Mouse (Mus musculus) cerebellum, adult 2 months (tissue): Measurements from ENCODE around the gene Zfp36.

Experiments
- CTCF ChIP-seq: fragments of 200-500 bp; IDR thresholded peaks from 2 replicates; pipeline ENCODE4 v1.5.1; 2011; ENCODE audit warnings: low read depth, mild to moderate bottlenecking, control low read depth, low read length, moderate library complexity, borderline replicate concordance; ENCODE audit not compliant: insufficient read depth
- POLR2A ChIP-seq: fragments of 200-500 bp; IDR thresholded peaks from 2 replicates; pipeline ENCODE4 v1.6.1; 2011; ENCODE audit warnings: low read length, control low read depth, borderline replicate concordance; ENCODE audit not compliant: insufficient read depth

DNA sequence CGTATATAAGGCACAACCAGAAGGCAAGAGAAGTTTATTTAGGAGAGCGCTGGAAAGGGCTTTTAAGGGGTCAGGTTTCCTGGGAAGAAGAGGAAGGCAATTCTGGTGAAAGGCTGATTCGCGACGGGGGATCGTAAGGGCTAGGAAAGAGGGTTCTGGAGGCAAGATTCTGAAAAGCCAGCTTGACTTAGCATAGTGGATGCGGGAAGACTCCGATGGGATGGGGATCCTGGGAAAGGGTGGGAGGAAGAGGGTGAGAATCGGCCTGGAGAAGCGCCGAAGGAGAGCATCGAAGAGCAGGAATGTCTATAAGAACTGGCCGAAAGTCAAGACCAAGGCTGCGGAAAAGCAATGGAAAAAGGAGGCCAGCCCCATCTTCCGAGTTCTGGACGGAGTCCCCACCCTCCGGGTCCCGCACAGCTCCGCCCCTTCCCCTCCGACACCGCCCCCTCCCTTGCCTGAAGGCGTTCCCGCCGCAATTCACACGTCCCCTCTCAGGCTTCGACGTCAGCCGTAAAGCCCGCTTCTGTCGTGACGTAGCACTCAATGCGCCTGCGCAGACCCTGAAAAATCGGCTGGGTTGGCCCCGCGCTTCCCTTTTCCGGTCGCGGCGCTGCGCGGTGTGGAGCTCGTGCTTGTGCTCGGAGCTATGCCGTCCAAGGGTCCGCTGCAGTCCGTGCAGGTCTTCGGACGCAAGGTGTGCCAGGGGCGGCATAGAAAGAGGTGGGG, 29.7 kb downstream of the Zfp36 start, which contains the start of gene Rps16:
- TF ChIP-seq CTCF: no peak
- TF ChIP-seq POLR2A: peak; percentile 83; the same call in 1 of the 2 replicates
